Mouse (Mus musculus) neural tube, embryonic 13.5 days (tissue): ENCODE results near the gene Dad1. TPM values are rescaled to one million over a fixed set of nuclear protein-coding genes. Genes with fewer than 3 reads are reported as not detected.

Experiments used
- ATAC-seq: fragments of 200-750 bp; cut with Nextera tagmentation; 2 replicates; pipeline ENCODE4 v1.8.0; 2017; ENCODE audit warnings: low read depth, mild to moderate bottlenecking, moderate TSS enrichment, moderate library complexity
- H3K27ac ChIP-seq: fragments of 300-500 bp; sonication (generic); replicated peaks from 2 replicates; pipeline ENCODE4 v1.5.1; 2015; ENCODE audit warnings: moderate library complexity, mild to moderate bottlenecking, inconsistent platforms
- H3K27me3 ChIP-seq: fragments of 300-500 bp; sonication (generic); 2 replicates; pipeline ENCODE4 v1.6.1; 2015; ENCODE audit warnings: mild to moderate bottlenecking, inconsistent platforms
- H3K36me3 ChIP-seq: fragments of 300-500 bp; sonication (generic); 2 replicates; pipeline ENCODE4 v1.6.1; 2015; ENCODE audit warnings: mild to moderate bottlenecking, inconsistent platforms
- H3K4me1 ChIP-seq: fragments of 300-500 bp; sonication (generic); replicated peaks from 2 replicates; pipeline ENCODE4 v1.6.1; 2015; ENCODE audit warnings: inconsistent platforms
- H3K4me2 ChIP-seq: fragments of 300-500 bp; sonication (generic); 2 replicates; pipeline ENCODE4 v1.6.1; 2015; ENCODE audit warnings: inconsistent platforms, mild to moderate bottlenecking, moderate library complexity
- H3K4me3 ChIP-seq: fragments of 300-500 bp; sonication (generic); 2 replicates; pipeline ENCODE4 v1.5.1; 2015; ENCODE audit warnings: mild to moderate bottlenecking, inconsistent platforms
- H3K9ac ChIP-seq: fragments of 300-500 bp; sonication (generic); 2 replicates; pipeline ENCODE4 v1.6.1; 2015; ENCODE audit warnings: moderate library complexity, mild to moderate bottlenecking, inconsistent platforms
- H3K9me3 ChIP-seq: fragments of 300-500 bp; sonication (generic); 2 replicates; pipeline ENCODE4 v1.6.1; 2016; ENCODE audit warnings: inconsistent platforms
- WGBS: fragments of 180-500 bp; shearing (Covaris S2); methylation state at CpG from one replicate; pipeline ENCODE4 v1.1.7; 2015; 5-methylcytosine and 5-hydroxymethylcytosine counted together
- polyA plus RNA-seq: library from polyadenylated mRNA; unstranded; fragments of >200 nt; fragmentation: Nextera tagmentation; extraction: Ambion mirVana; gene quantifications from 2 replicates; pipeline ENCODE4 v1.2.1, GENCODE M21; 2015

Dad1 gene
- polyA plus RNA-seq, 1 experiment from 2014 or later, result 437 TPM

DNA sequence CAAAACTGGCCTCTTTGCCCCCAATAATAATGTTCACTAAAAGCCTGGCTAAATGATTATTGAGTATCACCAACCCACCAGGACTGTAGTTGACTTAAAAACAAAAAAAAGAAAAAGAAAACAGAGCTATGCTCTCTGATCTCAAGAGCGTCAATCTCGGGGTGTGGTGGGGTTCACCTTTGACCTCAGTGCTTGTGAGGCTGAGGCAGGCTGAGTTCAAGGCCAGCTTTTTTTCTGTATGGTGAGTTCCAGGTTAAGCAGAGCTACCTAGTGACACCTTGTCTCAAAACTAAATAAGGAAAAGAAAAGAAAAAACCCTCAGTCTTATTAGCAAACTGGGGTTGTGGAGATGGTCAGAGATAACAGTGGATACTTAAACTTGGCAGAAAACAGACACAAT, 43.5 kb downstream of the Dad1 start:
- no peak overlapping the region for H3K27ac ChIP-seq
- H3K27me3 ChIP-seq, result peaks cover 3% of the 10 kb centered on the region; the same call in 1 of the 2 replicates
- H3K4me3 ChIP-seq, result no peak overlapping the region
- H3K4me1 ChIP-seq, result peaks cover 4% of the 10 kb centered on the region; the same call in 1 of the 2 replicates
- WGBS, result 95% methylated on average over 2 of the region's 2 CpGs
- H3K9me3 ChIP-seq, result no peaks in the 10 kb centered on the region
- no peak overlapping the region for H3K9ac ChIP-seq
- H3K4me2 ChIP-seq, result no peak overlapping the region
- no peak for ATAC-seq
- H3K36me3 ChIP-seq, result no peaks in the 10 kb centered on the region

- 78% methylated on average over 5 of the region's 5 CpGs for WGBS
- ATAC-seq, result no peak
Measured at GRCm38 (mm10) chr14:54209932-54210331, 44.0 kb downstream of the Dad1 start.

GRCm38 (mm10) chr14:54208741-54209140, 45.2 kb downstream of the Dad1 start:
- no peaks in the 10 kb centered on the region for H3K9me3 ChIP-seq
- WGBS, result 72% methylated on average over 6 of the region's 6 CpGs
- no peak for ATAC-seq

More at GRCm38 (mm10) chr14:54209932-54210331, 44.0 kb downstream of the Dad1 start:
- Histone ChIP-seq H3K27me3 (peaks cover 3% of the 10 kb centered on the region; the same call in 1 of the 2 replicates), H3K36me3 (no peaks in the 10 kb centered on the region), H3K4me1 (peaks cover 7% of the 10 kb centered on the region; the same call in 1 of the 2 replicates), H3K4me3 (no peak overlapping the region), H3K4me2 (no peak overlapping the region), H3K27ac (no peak overlapping the region), H3K9me3 (no peaks in the 10 kb centered on the region), H3K9ac (no peak overlapping the region)

DNA sequence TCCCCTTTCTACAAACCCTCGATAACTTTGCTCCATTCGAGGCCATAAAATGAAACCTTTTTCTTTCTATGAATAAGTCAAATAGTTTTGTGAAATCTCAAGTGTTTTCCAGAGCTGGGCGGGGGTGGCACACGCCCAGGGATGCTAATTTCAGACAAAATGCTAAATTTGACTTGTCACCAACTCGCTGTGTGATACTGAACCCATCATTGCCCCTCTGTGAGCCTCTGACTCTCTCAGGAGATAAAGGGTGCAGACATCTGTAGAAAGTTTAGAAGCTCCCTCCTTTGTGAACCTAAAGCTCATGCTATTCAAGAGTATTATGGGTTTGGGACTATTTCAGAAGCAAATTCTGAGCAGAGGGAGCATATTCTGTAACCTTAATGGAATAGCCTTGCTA, 46.0 kb downstream of the Dad1 start:
- Histone ChIP-seq H3K27me3 (peaks cover 3% of the 10 kb centered on the region; the same call in 1 of the 2 replicates), H3K9me3 (no peaks in the 10 kb centered on the region), H3K36me3 (no peaks in the 10 kb centered on the region), H3K9ac (no peak overlapping the region), H3K4me2 (no peak overlapping the region), H3K4me1 (peaks cover 11% of the 10 kb centered on the region; the same call in 1 of the 2 replicates), H3K4me3 (no peak overlapping the region), H3K27ac (no peak overlapping the region)
- 91% methylated on average over 5 of the region's 5 CpGs for WGBS
- no peak for ATAC-seq

More at GRCm38 (mm10) chr14:54208741-54209140, 45.2 kb downstream of the Dad1 start:
- H3K4me3 ChIP-seq, result no peak overlapping the region
- H3K4me1 ChIP-seq, result peaks cover 11% of the 10 kb centered on the region; the same call in 1 of the 2 replicates
- H3K36me3 ChIP-seq, result no peaks in the 10 kb centered on the region
- no peak overlapping the region for H3K4me2 ChIP-seq
- H3K9ac ChIP-seq, result no peak overlapping the region
- no peak overlapping the region for H3K27ac ChIP-seq
- peaks cover 3% of the 10 kb centered on the region; the same call in 1 of the 2 replicates for H3K27me3 ChIP-seq

GRCm38 (mm10) chr14:54206750-54207550, 47.0 kb downstream of the Dad1 start:
- no peak overlapping the region for H3K4me2 ChIP-seq
- H3K9me3 ChIP-seq, result no peaks in the 10 kb centered on the region
- H3K36me3 ChIP-seq, result no peaks in the 10 kb centered on the region
- H3K4me3 ChIP-seq, result no peak overlapping the region
- H3K4me1 ChIP-seq, result peaks cover 11% of the 10 kb centered on the region; the same call in 1 of the 2 replicates
- H3K27me3 ChIP-seq, result peaks cover 3% of the 10 kb centered on the region; the same call in 1 of the 2 replicates
- WGBS, result 47% methylated on average over 15 of the region's 15 CpGs
- H3K9ac ChIP-seq, result no peak overlapping the region
- ATAC-seq, result no peak
- no peak overlapping the region for H3K27ac ChIP-seq

GRCm38 (mm10) chr14:54206309-54206708, 47.6 kb downstream of the Dad1 start:
- peaks cover 3% of the 10 kb centered on the region; the same call in 1 of the 2 replicates for H3K27me3 ChIP-seq
- H3K9ac ChIP-seq, result no peak overlapping the region
- no peaks in the 10 kb centered on the region for H3K9me3 ChIP-seq
- no peak overlapping the region for H3K27ac ChIP-seq
- no peak overlapping the region for H3K4me2 ChIP-seq
- 56% methylated on average over 5 of the region's 5 CpGs for WGBS
- no peak for ATAC-seq
- no peaks in the 10 kb centered on the region for H3K36me3 ChIP-seq
- H3K4me3 ChIP-seq, result no peak overlapping the region
- H3K4me1 ChIP-seq, result peaks cover 11% of the 10 kb centered on the region; the same call in 1 of the 2 replicates

DNA sequence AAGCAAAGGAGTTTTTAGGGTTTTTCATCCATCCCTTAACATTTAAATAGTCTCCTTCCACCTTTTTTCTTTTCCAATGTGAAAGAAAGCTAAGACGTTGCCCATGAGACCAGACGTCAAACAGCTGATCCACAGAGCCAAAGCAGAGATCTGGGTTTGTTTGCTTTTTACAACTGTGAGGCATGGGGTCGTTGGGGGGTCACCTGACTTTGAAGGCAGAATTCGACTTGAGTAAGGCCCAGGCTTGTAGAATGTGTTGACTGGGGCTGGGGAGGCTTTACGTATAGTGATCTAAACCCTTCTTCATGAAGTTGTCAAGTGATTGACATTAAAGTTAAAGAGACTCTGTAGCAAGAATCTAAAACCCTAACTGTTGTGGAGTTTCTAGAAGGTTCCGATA, 48.0 kb downstream of the Dad1 start:
- no peak for ATAC-seq
- Histone ChIP-seq H3K9ac (no peak overlapping the region), H3K4me3 (no peak overlapping the region), H3K9me3 (no peaks in the 10 kb centered on the region), H3K4me1 (peaks cover 11% of the 10 kb centered on the region; the same call in 1 of the 2 replicates), H3K27ac (no peak overlapping the region), H3K27me3 (peaks cover 3% of the 10 kb centered on the region; the same call in 1 of the 2 replicates), H3K36me3 (no peaks in the 10 kb centered on the region), H3K4me2 (no peak overlapping the region)
- 45% methylated on average over 6 of the region's 6 CpGs for WGBS

- no peak for ATAC-seq
- WGBS, result 32% methylated on average over 4 of the region's 4 CpGs
- H3K27ac ChIP-seq, result no peak overlapping the region
Measured at GRCm38 (mm10) chr14:54204786-54205185, 49.1 kb downstream of the Dad1 start.

GRCm38 (mm10) chr14:54204311-54204710, 49.6 kb downstream of the Dad1 start:
- no peak for ATAC-seq
- no peak overlapping the region for H3K4me2 ChIP-seq
- no peak overlapping the region for H3K4me3 ChIP-seq
- WGBS, result 84% methylated on average over 8 of the region's 8 CpGs
- H3K36me3 ChIP-seq, result no peaks in the 10 kb centered on the region
- H3K9me3 ChIP-seq, result no peaks in the 10 kb centered on the region
- H3K27ac ChIP-seq, result no peak overlapping the region
- peaks cover 11% of the 10 kb centered on the region; the same call in 1 of the 2 replicates for H3K4me1 ChIP-seq
- no peak overlapping the region for H3K9ac ChIP-seq
- peaks cover 3% of the 10 kb centered on the region; the same call in 1 of the 2 replicates for H3K27me3 ChIP-seq

More at GRCm38 (mm10) chr14:54204786-54205185, 49.1 kb downstream of the Dad1 start:
- Histone ChIP-seq H3K27me3 (peaks cover 3% of the 10 kb centered on the region; the same call in 1 of the 2 replicates), H3K36me3 (no peaks in the 10 kb centered on the region), H3K4me2 (no peak overlapping the region), H3K9me3 (no peaks in the 10 kb centered on the region), H3K4me3 (no peak overlapping the region), H3K4me1 (peaks cover 11% of the 10 kb centered on the region; the same call in 1 of the 2 replicates), H3K9ac (no peak overlapping the region)

- no peak overlapping the region for H3K27ac ChIP-seq
- H3K9me3 ChIP-seq, result no peaks in the 10 kb centered on the region
- no peak overlapping the region for H3K4me2 ChIP-seq
- WGBS, result 84% methylated on average over 10 of the region's 10 CpGs
- H3K27me3 ChIP-seq, result peaks cover 1% of the 10 kb centered on the region; the same call in 1 of the 2 replicates
- H3K9ac ChIP-seq, result no peak overlapping the region
- H3K4me1 ChIP-seq, result peaks cover 11% of the 10 kb centered on the region; the same call in 1 of the 2 replicates
- no peak for ATAC-seq
- H3K36me3 ChIP-seq, result no peaks in the 10 kb centered on the region
- no peak overlapping the region for H3K4me3 ChIP-seq
Measured at GRCm38 (mm10) chr14:54203776-54204175, 50.1 kb downstream of the Dad1 start.

- H3K9ac ChIP-seq, result no peak overlapping the region
- H3K27ac ChIP-seq, result no peak overlapping the region
- peaks cover 11% of the 10 kb centered on the region; the same call in 1 of the 2 replicates for H3K4me1 ChIP-seq
- H3K36me3 ChIP-seq, result no peaks in the 10 kb centered on the region
- no peaks in the 10 kb centered on the region for H3K9me3 ChIP-seq
- no peaks in the 10 kb centered on the region for H3K27me3 ChIP-seq
- H3K4me2 ChIP-seq, result no peak overlapping the region
- WGBS, result 92% methylated on average over 6 of the region's 6 CpGs
- no peak overlapping the region for H3K4me3 ChIP-seq
- no peak for ATAC-seq
Measured at GRCm38 (mm10) chr14:54203207-54203606, 50.7 kb downstream of the Dad1 start.

DNA sequence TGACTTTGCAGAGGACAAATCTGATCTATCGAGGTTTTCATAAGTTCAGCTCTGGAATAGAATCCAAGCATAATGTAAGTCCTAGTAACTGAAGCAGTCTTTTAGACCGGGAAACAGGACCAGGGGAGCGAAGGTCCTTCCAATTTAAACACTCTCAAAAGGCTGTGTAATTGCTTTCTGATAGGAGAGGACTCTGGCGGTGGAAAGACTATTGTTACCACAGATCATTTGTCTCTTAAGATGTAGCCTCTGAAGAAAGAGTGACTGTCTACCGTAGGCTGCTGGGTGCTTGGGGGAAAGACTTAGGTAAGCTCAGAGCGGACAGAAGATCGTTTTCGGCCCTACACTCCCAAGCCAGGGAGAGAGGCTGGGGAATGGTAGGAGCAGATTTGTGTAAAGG, 53.5 kb downstream of the Dad1 start:
- no peak for ATAC-seq
- no peak overlapping the region for H3K9ac ChIP-seq
- H3K4me3 ChIP-seq, result no peak overlapping the region
- no peaks in the 10 kb centered on the region for H3K27me3 ChIP-seq
- H3K36me3 ChIP-seq, result no peaks in the 10 kb centered on the region
- H3K4me1 ChIP-seq, result peaks cover 7% of the 10 kb centered on the region; the same call in 1 of the 2 replicates
- H3K27ac ChIP-seq, result no peak overlapping the region
- WGBS, result 68% methylated on average over 8 of the region's 8 CpGs
- H3K9me3 ChIP-seq, result no peaks in the 10 kb centered on the region
- no peak overlapping the region for H3K4me2 ChIP-seq
